Mouse (Mus musculus): Measurements from ENCODE around the gene Kcnip1.

Kcnip1 gene

DNA sequence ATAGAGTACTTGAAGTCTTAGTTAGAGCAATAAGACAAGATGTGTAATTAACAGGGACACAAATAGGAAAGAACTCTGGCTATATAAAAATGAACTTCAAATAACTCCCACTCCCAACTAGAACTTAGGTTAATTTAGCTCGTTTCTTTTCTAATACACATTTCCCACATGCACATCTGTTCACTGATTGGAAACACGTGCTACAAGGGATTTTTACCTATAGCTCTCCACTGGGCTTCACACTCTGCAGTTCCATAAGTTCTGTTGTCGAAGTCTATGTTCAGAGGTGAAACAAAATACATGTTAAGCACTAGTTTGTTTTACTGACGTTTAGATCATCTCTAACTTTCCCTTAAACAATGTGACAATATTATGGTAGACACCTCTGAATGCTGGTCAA, 12.8 kb downstream of the Kcnip1 start:
- no peak for DNase-seq

DNA sequence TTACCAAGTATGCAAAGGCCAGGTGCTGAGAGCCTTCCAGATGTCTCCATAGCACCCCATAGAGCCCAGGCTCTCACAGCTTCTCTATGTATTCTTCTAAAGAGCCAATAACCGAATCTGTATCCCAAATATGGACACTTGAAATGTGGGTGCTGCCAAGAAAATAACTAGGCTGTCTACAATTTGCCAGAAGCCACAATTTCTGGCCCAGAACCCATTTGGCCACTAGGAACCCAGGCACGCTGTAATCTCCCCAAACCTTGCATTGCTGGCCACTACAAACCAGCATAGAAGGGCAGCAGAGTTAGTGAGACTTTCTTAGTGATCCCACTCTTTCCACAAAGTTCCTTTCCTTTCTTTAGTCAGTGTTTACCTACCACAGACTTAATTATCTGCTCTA, 17.8 kb downstream of the Kcnip1 start:
- DNase-seq, result no peak

DNA sequence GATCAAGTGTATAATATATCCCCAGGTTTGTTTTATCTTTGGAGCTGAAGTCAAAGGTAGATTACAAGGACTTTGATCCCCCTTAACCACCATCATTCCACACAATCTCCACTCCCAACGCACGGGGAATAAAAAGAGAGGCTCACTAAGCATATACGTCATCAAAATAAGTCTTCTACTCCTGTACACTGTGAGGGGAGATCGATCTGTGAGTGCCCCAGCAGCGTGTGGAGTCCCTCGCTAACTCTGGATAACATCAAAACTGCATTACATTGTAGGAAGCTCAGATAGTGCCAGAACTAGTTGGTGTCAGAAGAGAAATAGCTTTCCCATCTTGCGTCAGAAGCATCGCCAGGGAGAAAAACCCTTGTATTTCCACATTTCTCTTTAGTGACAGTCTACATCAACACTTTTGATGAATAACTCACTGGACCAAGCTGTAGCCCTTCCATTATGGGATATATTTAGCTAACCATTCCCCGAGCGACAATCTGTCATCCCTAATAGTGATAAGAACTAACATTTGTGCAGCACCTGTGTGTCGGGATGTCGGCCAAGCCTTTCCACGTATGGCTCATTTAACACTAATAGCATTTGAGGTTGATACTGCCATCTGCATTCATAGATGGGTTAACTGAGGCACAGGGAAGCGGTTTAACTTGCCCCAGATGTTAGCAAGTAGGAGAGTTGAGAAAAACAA, 18.5 kb downstream of the Kcnip1 start:
- DNase-seq, result no peak

DNA sequence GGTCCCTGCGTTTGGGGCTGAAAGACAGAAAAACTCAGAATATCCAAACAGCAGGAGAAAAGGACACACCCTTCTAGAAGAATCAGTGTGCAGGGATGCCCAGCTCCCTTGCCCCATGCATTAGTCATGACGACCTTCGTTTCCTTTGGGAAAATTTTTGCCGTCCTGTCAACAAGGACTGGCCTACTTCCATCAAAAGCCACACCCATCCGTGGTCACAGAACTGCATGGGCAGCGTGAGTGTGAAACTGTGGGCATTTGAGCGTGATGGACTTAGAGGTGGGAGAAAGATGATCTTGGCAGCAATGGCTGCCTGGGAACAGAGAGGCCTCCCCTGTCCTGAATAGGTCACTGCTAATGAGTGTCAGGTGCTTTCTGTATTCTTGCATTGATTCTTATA, 20.8 kb downstream of the Kcnip1 start:
- DNase-seq, result no peak

DNA sequence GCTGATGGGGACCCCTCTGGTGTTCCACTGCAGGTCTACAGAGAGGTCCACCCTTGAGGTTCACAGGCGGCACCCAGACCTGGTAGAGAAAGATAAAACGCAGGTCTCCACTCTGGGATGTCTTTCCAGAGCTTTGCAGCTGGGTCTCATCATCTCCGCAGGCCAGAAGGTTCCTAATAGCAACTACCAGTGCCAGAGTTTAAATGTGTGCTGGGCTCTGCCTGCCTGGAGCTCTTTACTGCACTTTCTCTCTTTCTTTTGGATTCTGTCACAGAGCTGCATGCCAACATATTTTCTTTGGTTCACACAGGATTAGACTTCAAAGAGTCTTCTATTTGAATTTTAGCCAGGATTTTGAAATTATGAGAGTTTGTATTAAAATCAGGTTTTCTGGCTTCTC, 23.8 kb downstream of the Kcnip1 start:
- DNase-seq, result no peak

DNA sequence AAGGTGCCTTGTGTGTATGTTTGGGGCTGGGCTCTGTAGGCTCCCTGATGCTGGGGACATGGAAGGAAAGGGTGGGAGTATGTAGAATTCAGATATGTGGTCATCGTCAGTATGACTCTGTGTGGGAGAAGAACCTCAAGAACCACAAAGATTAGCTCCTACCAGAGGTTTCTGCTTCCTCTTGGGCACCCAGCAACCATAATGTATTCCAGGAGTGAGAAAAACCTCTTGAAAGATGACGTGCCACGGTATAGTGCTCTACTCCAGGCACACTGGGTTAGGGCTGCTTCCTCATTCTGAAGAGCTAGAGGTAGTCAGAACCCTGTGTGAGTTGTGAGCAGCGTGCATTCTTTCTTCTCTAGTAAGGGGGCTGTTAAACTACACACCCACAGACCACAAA, 25.2 kb downstream of the Kcnip1 start:
- DNase-seq, result no peak

DNA sequence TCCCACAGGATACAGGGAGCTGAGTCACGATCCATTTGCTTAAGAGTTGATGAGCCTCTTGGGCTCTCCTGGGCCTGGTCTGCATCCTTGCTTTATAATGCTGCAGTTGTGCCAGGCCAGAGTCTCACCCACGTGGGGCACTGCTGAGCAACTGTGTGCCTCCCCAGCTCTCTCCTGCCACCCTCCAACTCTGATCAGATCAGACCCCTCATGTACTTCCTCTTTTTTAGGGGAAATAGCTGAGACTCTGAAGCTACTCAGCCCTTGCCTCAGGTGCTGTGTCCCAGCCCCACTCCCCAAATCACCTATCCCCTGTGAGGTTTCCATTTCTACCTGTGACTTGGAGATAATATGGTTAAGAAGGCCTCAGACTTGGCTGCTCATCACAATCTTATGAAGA, 27.6 kb downstream of the Kcnip1 start:
- no peak for DNase-seq

DNA sequence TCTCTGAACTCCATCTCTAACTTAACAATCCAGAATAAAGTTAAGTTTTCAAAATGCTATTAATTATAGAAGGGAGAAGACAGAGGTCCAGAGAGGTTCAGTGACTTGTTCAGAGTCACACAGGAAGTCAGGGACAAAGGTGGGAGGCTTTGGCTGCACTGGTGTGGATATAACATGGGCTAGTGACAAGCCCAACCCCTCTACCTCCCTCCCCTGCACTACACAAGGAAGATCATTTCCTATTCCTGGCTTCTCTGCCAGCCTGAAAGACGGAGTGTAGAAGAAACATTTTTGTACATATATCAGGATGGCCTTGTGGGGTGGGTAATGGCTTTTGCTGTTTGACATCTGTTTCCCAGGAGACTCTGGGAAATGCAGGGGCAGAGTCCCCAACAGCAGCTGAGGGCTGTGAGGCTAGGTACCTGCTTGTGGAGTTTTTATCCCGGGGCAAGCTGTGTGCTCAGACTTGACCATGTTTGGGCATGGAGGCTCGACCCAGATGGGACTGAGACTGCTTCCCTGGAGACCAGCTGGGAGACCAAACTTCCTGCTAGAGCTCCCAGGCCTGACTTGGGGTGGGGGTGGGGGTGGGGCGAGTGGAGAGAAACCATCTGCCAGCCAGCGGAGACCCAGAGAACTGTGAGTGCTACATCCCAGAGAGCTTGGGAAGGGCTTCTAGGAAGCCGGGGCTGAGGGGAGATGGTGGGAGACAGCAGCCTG, 30.1 kb downstream of the Kcnip1 start, which contains the start of gene Kcnmb1:
TSS of gene Kcnmb1 (plus strand) at position 326 of the 720 bp plus-strand sequence.
- no peak for DNase-seq

DNA sequence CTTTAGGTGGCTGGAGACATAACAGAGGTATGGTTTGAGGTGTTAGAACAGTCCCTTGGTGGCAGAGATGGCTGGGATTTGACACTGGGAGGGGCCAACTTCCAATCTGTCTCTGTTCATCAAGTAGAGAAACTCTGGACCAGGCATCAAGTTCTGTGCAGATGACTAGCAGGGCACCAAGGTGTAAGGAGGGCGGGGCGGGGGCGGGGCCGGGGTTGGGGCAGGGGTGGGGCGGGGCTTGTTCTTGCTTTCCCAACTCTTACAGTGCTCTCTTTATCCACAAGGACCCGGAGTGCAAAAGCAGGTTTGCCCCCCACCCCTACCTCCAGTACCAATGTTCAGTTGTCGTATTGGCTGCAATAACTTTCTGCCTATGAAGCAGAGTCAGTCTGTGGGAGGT, 30.8 kb downstream of the Kcnip1 start:
- DNase-seq, result no peak

DNA sequence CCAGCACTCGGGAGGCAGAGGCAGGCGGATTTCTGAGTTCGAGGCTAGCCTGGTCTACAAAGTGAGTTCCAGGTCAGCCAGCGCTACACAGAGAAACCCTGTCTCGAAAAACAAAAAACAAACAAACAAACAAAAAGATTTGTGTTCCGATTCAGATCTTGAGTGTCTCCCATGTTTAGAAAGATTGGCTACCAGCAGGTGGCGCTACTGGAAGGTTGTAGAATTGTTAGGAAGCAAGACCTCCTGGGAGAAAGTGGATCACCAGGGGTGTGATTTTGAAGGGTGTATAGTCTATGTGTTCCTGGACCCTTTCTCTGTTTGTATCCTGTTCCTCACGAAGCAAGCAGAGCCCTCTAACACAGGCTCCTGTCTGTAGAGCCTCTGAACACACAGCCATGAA, 34.2 kb downstream of the Kcnip1 start:
- no peak for DNase-seq

DNA sequence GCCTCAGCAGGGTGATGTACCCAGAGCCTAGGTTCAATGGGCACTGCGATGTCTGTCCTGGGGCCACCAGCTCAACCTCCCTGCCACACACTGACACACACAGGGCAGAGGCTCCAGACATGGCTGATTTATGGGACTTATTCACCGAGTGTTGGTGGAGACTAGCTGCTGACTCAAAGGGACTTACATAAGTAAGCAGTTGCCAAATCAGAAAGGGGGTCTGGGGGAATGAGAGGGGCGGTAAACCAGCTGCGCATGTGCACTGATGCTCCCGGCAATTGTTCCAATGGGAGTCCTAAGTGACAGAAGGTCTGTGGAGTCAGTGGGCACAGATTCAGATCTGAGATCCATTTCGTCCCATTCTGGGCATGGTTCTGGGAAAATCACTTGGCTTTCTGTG, 35.4 kb downstream of the Kcnip1 start:
- no peak for DNase-seq

DNA sequence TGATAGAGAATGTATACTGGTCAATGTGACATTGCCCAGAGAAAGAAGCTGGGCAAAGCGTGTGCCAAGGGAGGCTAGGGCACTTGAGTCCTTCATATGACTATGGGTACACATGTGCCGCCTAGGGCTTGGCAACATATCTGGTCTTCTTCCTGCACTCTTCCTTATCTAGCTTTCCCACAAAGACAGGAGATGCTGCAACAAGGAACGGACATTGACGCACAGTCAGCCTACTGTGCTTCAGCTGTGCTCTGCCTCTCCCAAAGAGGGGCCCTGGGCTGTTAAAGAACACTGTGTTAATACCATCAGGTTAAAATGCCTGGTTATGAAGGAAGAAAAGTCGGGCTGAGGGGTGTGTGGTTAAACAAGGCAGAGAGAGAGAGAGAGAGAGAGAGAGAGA, 36.3 kb downstream of the Kcnip1 start:
- DNase-seq, result no peak

DNA sequence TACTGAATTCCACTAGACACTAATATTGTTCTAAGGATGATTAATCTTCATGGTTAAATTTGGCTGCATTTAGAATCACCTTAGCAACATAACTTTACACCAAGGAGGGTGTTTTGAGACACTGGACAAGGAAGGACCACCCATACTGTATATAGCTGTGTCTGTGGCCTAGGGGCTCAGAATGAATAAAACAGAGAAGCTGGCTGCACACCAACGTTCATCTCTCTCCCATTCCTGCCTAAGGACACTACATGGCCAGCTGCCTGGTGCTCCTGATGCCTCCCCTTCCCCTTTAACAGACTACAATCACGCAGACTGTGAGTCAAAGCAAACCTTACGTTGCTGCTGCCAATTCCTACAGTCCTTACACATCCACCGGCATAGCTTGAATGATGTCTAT, 37.0 kb downstream of the Kcnip1 start:
- no peak for DNase-seq

DNA sequence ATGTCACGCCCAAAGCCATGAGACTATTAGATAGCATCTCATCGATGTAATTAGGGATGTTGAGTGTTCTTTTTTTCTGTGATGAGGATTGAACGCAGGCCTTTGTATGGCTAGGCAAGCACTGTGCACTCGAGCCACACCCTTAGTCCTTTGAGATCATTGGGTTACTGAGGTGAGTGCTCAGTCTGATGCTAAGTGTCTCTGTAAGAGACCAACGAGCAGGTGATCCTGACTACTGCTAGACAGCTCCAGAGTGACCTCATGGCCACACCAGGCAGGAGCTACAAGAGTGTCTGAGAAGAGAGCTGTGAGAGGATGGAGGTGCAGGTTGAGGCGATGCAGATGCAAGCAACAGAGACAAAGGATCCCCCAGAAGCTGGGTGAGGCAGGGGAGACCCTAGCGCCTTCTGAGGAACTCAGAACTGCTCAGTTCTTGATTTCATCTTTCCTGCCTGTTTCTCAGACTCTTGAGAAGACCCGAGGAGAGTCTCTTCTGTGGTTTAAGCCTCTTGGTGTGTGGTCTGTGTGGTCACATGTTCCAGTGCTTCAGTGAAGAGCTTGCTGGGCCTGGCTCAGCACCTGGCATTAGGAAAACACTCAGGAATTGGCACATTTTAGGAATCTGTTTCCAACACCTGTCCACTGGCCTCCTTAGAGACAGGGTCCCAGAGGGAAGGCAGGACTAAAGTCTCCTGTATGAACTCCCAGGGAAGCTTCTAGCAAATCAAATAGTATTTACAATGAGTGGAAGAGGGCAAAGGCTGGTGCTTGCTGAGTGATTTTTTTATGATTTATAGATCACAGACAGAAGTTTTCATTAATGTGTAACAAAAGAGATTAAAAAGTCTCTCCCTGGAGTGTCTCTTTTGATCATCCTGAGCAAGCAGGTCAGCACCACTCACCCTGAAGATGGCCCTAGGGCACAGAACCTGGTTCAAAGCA, 41.0 kb downstream of the Kcnip1 start:
- DNase-seq, result no peak

DNA sequence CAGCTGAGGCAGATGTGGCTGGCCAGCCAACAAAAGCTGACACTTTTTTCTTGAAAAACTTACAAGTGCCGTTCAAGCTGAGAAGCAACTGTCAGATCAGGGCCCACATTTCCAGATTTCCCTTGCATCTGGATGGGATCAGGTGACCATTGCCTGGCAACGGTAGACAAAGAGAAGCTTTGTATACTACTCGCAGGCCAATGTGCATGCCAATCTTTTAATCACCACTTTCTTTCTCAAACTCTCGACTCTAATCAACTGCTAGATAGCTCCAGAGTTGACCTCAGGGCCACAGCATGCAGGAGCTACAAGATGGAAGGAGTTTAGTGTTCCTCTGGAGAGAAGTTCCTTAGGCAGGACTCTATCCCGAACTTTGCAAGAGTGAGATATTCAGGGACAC, 41.8 kb downstream of the Kcnip1 start:
- DNase-seq, result no peak

DNA sequence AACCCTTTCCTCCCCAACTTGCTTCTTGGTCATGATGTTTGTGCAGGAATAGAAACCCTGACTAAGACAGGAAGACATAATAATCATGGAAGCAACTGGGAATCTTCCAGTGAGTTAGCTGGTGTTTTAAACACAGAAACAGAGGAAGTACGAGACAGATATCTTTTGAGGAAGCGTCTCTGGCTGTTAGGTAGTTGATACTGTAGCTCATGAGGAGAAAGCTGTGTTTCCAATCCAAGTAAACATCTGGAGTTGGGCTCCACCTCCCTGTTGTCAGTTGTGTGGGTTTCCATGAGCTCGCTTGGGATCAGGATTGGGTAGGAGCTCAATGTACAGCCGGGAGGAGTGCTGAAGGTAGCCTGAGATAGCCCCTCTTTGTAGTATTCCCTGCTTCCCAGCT, 46.5 kb downstream of the Kcnip1 start:
- DNase-seq, result no peak

DNA sequence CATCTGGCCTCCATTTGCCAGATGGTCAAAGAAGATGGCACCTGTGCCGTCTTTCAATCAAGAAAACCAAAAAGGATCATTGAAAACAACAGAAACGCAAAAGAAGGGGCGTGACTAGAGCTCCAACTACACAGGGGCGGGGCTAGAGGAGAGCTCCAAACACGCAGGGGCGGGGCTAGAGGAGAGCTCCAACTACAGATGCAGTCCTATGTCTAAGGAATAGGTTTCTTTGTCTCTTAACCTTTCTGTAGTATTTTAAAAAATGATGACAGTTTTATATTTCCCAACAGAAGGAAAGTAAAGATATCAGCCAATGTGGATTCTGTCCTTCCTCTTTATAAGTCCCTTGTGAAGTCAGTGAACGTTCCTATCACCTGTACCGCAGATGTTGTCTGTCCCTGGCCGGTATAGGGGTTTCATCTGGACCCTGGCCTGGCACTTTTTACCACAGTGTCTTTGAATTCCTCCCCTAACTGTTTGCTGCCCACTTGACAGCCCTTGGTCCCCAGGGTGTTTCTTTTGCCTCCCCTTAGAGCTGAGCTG, 48.1 kb downstream of the Kcnip1 start:
- DNase-seq, result no peak

DNA sequence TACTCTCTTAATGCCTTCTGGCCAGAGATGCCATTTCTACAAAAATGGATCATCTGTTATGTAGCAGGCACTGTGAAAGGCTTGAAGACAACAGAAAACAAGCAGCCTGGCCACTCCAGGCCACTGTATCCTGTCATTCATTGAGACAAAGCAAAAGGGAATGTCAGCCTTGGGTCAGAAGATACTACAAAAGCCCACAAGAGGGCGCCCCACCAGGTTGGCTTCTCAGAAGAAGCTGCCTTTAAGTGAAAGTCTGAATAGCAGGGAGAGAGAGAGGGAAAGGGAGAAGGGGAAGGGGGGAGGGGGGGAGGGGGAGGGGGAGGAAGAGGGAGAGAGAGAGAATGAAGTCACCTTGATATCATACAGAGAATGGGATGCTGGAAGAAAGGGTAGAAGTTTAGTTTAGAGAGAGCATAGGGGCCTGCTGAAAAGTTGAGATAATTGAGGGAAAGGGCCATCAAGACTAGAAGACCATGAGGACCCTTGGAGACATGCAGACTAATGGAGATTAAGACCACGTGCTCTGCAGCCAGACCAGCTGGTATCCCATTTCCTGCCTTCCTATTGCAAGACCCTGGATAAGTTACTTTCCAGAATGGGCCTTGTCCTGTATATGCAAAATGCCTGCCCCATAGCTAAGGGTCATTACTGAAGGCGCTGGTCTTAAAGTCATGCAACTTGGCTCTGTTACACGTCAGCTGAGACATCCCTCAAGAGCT, 48.7 kb downstream of the Kcnip1 start:
- no peak for DNase-seq

DNA sequence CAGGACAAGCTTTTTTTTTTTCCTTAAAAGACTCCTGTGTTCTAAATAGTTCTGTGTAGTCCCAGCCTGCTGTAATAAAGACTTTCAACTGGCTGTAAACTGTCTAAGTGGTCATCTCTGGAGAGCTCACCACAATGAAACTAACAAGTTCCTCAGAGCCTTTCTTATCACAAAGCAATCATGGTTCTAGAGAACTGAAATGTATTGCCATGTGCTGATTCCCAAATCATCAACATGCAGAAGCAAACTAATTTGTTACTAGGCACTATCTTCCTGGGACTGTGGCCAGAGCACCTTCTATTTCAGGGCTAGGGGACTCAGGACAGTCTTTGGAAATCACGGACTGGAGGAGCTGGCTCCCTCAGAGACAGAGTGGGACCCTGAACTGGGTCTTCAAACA, 49.4 kb downstream of the Kcnip1 start:
- DNase-seq, result no peak

DNA sequence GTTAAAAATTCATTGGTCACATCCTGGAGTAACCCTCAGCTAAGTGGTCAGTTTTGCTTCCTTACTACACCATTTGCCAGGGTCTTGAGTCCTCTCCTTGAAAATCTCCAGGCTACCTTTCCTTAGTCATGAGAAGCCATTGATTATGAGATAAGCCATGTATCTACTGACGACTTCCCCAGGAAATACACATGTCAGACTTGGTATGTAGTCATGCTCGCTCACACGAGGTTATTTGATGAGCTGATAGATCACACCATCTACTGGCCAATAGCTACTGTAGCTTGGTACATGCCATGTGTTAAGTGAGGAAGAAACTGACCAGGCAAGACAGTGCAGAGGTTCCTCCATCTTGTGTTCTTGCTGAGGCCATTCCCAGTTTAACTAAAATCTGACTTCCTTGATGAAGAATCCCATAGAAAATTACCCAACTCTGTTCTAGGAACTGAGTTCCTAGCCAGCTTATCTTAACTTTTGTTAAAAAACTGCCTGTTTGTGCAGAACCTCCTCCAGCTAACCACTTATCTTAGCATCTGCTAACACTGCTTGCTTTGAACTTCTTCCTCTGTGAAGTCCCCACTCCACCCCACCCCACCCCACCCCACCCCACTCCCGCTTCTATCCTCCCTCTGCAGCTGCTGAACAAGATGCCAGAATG, 53.4 kb downstream of the Kcnip1 start:
- no peak for DNase-seq

DNA sequence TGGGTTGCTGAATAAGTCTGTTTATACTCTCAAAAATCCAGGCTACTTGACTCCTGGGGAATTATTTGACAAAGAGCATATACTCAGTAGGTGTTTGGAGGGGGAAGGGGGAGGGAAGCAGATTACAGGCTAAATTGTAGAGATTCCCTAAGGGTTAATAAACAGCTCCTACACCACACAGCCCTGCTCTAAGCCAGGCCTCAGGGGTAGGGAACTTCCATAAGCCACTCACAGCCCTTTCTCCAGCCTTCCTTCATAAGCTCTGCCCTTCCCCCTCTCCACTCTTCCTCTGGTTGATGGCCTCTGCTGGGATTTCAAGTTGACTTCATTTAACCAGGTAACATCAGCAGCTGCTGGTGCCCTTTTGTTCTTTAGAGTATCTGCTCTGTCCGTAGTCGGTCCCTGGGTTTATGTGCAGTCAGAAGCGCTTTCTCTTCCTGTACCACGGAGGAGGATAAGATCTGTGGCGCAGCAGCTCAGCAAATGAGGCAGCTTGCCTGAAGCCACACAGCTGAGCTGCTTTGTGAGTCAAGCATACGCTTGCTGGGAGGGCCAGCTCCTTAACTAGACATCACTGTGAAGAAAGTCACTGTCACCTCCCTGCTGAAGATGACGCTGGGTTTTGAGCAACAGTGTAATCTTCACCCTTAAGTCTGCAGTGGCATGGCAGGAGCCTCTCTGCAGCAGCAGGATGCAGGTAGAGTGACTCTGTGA, 54.2 kb downstream of the Kcnip1 start:
- DNase-seq, result no peak
